In genomic region chr8:96929901-96930300, GRCm38 (mm10) we compare ENCODE assay signal across 12 mouse cellular contexts.
"Had no signal": no experiment of that assay in that cellular context is flagged by ENCODE, and none has a peak within 500 bp of the region (broad histone marks: within the 10 kb centered on the region; RNA-seq: fewer than 3 reads in every experiment).

No protein-coding gene starts in this region.

- DNase-seq: cerebellum, postnatal 25 days; cerebellum, postnatal 36 days; embryo, embryonic 11 days; forebrain, postnatal 0 days; gastrocnemius, adult 2 months; gastrocnemius, postnatal 10 days; gastrocnemius, postnatal 14 days; gastrocnemius, postnatal 25 days; gastrocnemius, postnatal 36 days; heart, adult 11 months; heart, adult 18-20 months; heart, adult 2 months had no signal
